Mouse (Mus musculus) spleen, postnatal 4 days (tissue): Measurements from ENCODE around the gene Ctsw.
"Not testable (repeated sequence)": the region's sequence is repeated elsewhere in the genome, so short reads cannot be mapped to it uniquely, and the experiment has no call there.

ENCODE experiments used
- DNase-seq, 2 experiments: peaks; one replicate each; pipeline ENCODE4 v3.0.0; 2022; ENCODE audit warnings: low spot score in 2 of 2

Ctsw gene

DNA sequence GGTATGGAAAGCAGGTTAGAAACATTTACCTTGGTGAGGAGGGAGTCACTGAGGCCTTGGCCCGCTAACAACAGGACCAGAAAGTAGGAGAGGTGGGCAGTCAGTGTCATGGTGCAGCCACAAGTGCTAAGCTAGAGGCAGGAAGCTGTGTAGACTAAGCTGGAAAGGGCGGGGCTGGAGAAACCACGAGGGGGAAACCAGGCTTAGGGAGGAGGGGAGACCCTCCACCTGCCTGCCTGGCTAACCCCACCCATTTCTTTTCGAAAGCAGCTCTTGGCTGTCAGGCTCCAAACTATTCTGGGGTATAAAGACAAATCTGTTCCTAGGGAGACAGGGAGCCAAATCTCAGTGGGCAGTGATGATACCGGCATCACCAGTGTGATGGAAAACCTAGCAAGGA is at the start of gene Ctsw:
Gene Ctsw (minus strand): TSS at position 134 of the 400 bp plus-strand sequence.
- DNase-seq = no peak

DNA sequence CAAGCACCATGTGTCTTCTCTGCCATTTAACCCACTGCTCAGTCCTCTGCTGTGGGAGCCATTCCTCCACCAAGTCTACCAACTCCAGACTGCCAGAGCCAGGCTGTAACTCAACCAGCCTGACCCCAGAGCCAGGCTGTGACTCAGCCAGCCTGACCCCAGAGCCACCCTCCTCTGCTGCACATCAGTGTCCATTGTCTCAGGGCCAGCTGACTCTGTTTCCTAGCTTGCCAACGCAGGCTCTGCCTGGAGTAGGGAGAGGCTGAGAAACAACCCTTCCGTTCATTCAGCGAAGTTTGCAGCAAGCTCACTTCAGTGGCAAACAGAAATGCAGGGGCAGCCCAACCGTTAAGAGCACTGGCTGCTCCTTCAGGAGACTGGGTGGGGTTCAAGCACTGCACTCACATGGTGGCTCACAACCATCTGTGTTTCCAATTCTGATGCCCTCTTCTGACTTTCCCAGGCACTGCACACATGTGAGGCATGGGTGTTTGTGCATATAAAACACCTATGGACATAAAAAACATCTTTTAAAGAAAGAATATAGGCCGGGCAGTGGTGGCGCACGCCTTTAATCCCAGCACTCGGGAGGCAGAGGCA is 48.7 kb upstream of the Ctsw start:
- no peak for DNase-seq

DNA sequence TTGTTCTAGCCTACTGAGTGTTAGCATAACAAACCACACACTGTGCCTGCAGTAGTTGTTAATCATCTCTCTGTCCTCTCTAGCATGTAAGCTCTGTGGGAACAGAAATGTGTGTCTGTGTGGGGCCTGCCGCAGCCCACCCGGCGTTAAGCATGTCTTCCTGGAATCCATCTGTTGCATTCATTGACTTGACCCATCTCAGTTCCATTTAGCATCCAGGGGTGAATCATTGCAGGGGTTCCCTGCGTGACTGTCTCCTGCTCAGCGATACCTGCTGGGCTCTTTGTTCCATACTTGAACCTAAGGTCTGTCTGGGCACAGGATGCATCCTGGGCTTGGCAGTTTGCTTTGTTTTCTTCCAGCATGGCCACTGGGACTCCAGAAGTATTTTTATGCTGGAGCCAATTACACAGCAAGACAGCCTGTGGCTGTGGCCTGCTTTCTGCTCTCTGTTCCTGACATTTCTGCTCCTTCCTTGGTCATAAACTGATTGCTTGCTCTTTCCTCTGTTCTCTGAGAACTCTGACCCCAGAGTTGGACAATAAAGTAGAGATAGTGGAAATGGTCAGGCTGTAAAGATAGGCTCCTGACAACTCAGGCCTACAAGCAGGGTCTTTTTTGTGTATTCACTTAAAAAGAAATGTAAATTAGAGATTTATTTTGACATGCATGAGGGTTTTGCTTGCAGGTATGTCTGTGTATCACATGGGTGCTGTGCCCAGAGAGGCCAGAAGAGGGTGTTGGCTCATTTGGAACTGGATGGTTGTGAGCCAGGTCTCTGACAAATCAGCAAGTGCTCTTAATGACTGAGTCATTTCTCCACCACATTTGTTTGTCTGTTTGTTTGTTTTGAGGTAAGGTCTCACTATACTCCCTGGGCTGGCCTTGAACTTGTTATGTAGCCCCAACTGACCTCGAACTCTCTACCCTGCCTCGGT is 47.8 kb upstream of the Ctsw start:
- DNase-seq = no peak

DNA sequence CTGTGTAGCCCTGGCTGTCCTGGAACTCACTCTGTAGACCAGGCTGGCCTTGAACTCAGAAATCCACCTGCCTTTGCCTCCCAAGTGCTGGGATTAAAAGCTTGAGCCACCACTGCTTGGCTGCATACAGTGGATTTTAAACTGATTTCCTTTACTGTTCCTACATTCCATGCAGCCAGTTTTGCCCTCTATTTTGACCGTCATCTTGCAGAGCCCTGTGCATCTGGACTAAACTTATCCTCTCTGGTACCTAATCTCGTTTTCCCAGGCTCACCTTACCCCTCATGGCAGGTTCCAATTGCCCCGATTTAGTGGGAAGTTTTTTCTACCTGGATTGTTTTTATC is 44.7 kb upstream of the Ctsw start:
- no peak for DNase-seq

DNA sequence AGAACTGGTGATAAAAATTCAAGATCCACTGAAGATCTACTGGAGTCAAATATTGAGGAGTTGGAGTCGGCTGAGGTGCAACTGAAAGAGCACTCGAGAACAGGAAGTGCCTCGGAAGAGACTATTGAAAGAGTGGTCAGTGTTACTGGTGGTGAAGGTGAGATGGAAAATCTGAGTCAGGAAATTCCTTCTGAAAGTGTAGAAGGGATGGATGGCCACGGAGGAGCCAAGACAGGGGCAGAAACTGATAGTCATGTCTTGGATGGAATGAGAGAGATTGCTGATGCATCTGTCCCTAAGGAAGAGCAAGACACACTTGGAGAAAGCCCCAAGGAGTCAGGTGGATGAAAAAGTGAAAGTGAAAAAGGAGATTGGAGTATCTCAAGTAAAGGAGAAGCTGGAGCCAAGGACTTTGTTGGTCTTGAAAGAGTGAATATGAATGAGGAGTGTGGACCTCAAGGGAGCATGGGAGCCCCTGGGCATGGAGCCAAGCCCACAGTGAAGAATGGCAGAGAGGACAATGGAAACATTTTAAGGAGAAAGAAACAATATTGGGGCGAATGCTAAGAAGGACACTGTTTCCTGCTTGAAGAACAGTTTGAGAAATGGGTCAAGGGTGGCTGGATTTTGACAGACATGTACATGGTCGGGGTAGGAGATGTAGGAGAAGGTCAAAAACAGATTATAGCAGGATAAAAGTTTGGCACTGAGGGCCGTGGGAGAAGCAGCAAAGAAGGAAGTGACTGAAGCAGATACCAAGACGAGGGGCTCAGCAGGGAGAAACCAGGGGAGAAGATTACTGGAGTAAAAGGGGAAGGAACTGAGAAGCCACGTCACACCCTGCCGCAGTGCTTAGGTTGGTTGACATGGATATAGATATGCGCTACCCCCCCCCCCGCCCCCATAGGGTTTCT is 44.0 kb upstream of the Ctsw start:
- peak in 1 of 2 experiments; percentile 25 for DNase-seq

DNA sequence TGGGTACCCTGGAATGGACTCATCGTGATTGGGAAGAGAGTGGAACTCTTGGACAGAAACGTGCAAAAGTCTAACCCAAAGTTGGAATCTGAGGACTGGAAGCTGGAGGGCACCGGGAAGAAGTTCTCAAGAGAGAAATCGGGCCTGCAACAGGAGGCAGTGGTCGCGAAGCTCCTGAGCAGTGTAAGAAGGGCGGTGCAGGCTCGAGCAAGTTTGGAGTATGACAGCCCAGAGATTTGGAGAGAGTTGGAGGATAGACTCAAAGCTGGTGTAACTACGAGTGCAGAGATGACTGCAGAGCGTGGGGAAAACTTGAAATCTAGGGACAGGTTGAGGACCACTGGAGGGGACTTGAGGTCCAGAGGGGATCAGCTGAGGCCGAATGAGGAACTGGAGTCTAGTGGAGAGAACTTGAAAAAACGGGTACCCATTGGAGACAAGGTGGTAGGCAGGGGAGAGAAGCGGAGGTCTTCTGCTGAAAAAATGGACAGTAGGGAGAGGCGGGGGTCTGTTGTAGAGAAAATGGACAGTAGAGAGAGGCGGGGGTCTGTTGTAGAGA is 42.8 kb upstream of the Ctsw start:
- peak in 1 of 2 experiments; percentile 24 for DNase-seq

DNA sequence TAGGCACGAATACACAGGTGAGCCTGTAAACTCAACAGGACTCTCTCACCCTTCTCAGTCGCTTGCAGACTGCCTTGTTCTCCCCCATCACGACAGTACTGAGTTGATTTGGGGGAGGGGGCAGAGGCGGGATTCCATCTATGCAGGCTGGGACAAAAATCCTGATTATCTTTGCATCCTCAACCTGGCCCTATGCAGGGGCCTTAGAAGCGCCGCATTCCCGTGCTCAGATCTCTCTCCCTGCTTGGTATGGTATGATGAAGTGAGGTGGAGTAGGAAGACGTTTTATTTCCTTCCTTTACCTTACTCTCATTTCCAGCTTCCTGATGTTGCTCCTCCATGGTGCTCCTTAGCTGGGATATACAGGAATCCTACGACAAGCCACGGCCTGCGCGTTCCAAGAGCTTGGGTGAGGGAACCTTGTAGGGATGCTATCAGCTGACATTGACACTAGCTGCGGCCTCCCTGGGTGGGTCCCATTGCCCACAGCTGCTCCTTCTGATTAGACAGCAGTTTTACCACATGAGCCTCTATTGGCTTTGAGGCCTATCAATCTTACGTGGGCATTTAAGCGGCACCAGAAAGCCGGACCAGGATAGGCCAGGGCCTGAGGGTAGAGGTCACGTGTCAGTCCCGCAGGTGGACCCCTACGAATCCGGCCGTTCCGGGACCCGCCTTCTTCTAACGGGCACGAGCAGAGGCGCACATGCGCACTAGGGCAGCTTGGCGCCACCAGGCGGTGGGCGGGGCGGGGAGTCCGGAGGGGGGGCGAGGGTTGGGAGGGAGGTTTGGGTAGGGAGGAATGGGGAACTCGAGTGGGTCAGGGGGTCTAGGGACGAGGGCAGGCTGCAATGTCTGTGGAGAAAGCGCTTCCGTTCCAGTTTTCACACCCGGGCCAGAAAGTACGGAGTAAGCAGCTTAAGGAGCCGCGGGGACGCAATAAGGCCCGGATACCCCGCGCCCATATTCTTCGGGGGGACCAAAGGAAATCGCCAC is 42.0 kb upstream of the Ctsw start, which contains the start of gene Snx32:
Gene Snx32 (minus strand): TSS at position 508 of the 996 bp plus-strand sequence.
- peak; percentile 97 to 98 for DNase-seq

DNA sequence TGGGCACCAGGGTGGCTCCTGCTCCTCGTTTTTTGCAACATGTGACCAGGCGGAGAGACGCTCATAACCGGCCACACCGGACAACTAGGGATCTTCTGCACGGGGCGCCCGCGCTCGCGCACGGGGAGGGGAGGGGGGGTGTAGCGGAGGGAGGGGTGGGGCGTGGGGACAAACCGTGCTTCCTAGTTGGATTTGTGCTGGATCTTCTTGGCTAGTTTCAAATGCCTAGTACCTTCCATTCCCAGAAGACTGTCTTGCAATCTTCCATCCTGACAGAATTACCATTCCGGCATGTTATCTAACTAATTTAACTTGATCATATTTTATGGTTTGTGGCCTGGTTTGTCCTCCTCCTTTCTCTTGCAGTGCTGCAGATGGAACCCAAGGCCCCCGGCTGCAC is 35.4 kb upstream of the Ctsw start, which contains the start of gene 1700020D05Rik:
Gene 1700020D05Rik (minus strand): TSS at position 101 of the 400 bp plus-strand sequence.
- DNase-seq = no peak

DNA sequence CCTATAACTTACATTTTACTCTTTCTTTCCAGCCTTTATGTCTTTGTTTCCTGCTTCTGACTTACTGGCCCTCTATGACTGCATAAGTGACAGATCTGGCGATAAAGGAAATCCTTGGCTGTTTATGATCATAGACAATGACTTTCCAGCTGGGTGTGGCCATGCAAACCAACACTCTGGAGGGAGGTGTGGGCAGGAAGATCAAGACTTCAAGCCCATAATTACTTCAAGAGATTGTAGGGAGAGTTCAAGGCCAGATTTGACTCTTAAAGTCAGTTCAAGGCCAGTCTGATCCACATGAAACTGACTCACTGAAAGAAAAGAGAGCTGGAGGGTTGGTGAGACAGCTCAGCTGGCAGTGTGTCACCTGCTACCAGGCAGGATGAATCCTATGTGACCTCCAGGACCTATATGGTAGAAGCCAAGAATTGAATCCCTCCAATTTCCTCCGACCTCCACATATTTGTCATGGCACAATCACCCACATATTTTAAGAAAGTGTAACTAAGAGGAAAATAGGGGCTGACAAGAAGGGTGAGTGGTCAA is 32.1 kb upstream of the Ctsw start:
- DNase-seq = no peak

DNA sequence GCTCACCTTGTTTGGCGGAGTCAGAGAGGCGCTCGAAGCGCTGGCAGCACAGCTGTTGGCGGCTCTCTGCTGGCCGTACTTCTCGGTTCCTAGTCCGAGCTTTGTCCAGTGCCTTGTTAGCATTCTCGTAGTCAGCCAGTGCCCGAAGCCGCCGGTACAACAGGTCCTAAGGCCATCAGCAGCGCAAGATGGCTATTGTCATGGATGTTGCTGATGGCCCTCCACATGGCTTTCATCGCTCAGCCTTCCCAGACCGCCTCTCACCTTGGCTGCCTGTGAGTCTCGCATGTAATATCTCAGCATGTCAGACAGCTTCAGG is 27.7 kb upstream of the Ctsw start:
- peak in 1 of 2 experiments; percentile 63 for DNase-seq

DNA sequence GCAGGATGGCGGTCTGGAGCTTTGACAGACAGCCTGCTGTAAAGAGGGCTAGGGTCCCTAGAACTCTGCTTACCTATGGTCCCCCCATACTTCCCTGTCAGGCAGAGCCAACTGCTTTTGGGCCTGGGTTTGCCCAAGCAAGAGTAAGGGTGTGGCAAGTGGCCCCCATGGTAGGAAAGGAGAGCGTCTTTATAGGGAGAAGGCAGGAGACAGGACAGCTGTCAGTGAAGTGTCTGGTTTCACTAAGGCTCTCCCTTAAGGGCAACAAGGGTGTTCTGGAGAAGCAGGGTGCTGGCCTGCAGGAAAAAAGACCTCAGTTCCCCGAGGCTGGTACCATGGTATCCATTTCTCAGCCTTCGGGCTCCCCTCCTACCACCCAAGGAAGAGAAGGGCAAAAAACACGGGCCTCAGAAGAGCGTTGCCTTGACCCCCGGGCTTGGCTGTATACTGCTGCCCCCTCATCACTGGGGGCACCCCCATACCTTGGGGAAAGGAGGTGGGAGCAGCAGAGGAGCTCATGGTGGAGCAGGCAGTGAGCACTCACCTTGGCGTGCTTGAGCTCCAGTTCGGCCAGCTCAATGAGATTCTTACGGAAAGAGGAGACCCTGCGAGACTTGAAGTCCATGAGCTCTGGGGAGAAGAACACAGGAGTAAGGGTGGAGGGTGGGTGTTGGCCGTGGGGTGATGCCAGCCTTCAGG is 27.2 kb upstream of the Ctsw start:
- DNase-seq = peak in 1 of 2 experiments; percentile 63

DNA sequence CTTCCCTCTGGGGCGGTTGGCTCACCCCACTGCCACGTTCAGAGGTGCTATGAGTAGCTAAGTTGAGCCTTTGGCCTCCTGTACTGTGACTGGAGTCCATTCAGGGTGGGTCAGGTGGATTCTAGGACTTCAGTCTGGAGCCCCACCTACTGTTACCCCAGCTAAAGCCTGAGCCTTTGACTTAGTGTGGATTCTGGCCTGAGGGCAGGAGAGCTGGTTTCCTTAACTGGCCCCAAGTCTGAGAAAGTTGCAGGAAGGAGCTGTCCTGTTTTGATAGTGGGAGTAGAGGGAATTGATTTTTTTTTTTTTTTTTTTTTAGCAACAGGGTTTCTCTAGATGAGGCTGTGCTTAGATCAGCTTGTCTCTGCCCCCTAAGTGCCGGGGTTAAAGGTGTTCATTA is 26.0 kb upstream of the Ctsw start:
- DNase-seq = no peak

DNA sequence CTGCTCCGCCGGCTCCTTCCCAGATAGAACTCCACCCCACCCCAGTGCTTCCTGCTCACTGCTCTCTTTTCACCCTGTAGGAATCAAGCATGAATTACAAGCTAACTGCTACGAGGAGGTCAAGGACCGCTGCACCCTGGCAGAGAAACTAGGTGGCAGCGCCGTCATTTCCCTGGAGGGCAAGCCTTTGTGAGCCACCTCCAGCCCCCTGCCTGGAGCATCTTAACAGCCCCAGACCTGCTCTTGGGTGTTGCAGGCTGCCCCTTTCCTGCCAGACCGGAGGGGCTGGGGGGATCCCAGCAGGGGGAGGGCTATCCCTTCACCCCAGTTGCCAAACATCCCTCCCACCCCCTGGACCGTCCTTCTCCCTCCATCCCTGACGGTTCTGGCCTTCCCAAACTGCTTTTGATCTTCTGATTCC is 25.0 kb upstream of the Ctsw start:
- DNase-seq = peak in 1 of 2 experiments; percentile 62

DNA sequence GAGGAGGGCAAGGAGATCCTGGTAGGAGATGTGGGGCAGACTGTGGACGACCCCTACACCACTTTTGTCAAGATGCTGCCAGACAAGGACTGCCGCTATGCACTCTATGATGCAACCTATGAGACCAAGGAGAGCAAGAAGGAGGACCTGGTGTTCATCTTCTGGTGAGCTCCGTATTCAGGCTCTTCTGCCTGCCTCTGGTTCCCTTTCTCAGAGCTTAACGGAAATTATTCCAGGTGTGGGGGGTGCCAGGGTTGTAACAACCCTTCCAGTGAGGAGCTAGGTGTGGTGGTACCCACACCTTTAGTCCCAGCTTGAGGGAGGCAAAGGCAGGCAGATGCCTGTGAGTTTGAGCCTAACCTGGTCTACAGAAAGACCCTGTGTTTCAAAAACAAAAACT is 24.3 kb upstream of the Ctsw start:
- DNase-seq = no peak

DNA sequence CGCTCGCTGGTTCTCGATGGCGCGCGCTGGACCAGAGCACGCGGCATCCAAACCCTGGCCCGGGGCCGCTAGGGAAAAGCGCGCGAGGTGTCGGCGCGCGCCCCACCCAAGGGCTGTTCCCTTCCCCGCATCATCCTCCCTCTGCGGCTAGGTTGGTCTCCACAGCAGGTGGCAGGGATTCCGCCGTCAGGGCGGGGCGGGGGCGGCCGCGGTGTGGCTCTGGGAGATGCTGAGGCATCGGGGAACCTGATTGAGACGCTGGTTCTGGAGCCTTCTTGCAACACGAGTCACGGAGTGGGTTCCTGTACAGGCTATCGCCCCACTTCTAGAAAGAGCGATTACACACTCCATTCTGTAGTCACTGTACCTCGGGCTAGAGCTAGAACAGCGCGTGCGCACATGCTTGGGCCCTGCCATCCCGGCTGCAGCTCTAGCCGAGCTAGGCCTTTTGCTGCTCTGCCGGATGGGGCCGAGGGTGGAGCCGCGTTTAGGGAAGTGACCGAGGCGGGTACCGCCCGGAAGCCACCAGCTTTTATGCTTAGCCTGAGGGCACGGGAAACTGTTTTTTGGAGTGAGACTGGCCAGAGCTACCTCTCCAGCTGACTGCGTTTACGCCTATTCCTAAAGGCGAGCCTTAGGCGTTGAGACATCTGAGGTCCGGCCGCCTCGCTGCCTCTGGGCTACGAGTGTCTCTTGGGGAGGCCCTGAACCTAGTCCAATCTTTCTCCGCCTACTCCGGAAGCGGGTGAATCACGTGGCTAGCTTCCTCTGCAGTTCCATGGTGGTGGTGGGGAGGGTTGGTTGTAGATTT is 22.8 kb upstream of the Ctsw start:
- peak; percentile 84 to 92 for DNase-seq

DNA sequence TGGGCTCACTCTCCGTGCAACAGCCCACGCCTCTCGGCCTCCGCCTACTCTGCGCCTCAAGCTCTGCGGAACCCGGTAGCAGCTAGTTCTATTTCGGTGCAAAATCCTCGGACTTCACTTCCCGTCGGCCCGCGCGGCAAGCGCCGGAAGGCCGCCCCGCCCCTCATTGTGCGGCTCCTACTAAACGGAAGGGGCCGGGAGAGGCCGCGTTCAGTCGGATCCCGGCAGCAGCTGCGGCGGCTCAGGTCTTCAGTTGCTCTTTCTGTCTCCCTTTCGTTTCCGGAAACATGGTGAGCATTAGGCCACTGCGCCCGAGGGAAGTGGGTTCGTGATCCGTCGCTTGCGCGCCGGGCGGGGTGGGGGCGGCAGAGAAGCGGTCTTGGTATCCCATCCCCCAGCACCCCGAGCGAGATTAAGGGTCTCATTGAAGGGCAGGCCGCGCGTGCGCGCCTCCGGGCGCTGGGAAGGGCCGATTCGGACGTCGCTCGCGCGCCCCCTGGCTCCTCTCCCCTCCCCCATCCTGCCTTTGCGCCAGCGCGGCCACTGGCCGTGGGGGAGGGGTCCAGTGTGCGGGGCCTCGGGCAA is 22.1 kb upstream of the Ctsw start, which contains the start of gene Cfl1:
Gene Cfl1 (plus strand): TSS at position 143 of the 585 bp plus-strand sequence.
- DNase-seq = peak; percentile 94 to 96

DNA sequence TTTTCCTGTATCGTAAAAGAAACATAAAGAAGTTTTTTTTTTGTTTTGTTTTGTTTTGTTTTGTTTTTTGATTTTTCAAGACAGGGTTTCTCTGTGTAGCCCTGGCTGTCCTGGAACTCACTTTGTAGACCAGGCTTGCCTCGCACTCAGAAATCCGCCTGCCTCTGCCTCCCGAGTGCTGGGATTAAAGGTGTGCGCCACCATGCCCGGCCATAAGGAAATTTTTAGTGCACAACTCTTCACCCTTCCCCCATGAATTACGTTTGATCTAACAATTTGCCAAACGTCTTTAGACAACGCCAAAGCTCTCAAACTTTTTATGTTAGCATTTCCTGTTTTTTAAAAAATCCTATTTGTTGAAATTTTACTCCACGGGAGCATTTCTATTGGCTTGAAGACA is 21.4 kb upstream of the Ctsw start:
- DNase-seq = not testable (repeated sequence)

DNA sequence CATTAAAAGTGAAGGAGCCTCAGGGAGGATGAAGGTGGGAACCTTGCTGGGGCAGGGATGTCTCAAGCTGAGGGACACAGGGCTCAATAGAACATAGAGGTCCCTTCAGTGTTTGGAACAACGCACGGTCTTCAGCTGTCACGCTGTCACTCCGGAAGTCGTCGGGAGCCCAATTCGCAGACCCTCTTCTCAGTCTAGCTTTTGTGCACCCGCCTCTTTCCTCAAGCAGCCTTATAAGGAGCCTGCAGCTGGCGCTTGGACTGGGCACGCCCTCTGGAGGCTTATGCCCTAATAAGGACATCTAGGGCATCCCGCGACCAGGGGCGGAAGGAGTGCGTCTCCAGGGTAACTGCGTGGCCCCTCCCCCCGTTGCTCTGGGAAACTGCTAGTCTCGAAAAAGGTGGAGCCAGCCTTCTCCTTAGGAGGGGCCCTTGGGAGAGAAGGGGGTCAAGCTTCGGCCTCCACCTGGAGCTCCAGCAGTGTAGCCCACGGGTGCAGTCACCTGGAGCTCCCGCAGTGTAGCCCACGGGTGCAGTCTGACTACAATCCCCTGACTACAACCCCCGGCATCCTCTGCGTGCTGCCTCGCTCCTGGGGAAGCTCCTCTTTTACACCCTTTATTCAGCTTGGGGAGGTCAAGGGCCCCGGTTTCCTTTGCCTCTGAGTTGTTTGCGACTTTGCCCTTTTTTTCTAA is 20.7 kb upstream of the Ctsw start:
- DNase-seq = peak; percentile 97
